Mouse (Mus musculus): ENCODE measurements around the gene Dnal4.

DNA sequence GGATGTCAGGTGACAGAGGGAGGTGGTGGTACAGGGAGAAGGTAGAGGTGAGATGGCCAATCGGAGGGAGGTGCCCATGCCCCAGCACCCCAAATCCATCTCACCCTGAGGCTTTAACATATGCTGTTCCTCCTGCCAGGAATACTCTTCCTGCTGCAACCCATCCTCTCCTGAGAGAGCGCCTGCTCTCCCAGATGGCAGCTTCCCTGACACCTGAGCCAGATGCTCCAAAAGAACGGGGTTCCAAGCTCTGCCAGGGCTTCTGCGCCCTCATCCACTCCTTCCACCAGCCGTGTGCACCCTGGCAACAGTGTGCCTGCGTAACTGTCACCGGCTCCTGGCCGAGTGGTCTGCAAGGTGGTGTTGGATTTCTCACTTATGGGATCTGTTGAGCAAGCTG lies 20.0 kb upstream of the Dnal4 start:
- TF ChIP-seq GATA1 (IDR thresholded peaks at IDR 0.05; ENCODE audit: borderline replicate concordance, low read length) (no peak), FLI1 (IDR thresholded peaks at IDR 0.05; ENCODE audit: low read length) (no peak)
